Mouse (Mus musculus) olfactory bulb, adult 2 months (tissue): Measurements from ENCODE around the gene Pik3r5. TPM values are rescaled to one million over a fixed set of nuclear protein-coding genes. Genes with fewer than 3 reads are reported as not detected.
A peak's percentile ranks its signal among the peaks of the same experiment; 100 is the strongest.

Experiments
- H3K27ac ChIP-seq: fragments of 200-500 bp; 2 replicates; pipeline ENCODE4 v1.5.1; 2012; ENCODE audit warnings: low read depth, low read length; ENCODE audit not compliant: insufficient read depth
- H3K4me1 ChIP-seq: fragments of 200-500 bp; 2 replicates; pipeline ENCODE4 v1.6.1; 2012; ENCODE audit warnings: low read length; ENCODE audit not compliant: control insufficient read depth, insufficient read depth
- H3K4me3 ChIP-seq: fragments of 200-500 bp; 2 replicates; pipeline ENCODE4 v1.5.1; 2012; ENCODE audit warnings: mild to moderate bottlenecking, low read depth, low read length, moderate library complexity; ENCODE audit not compliant: insufficient read depth
- CTCF ChIP-seq: fragments of 200-500 bp; IDR thresholded peaks from 2 replicates; pipeline ENCODE4 v1.5.1; 2012; ENCODE audit warnings: low read depth, mild to moderate bottlenecking, low read length, moderate library complexity; ENCODE audit not compliant: insufficient read depth
- POLR2A ChIP-seq: fragments of 200-500 bp; IDR thresholded peaks from 2 replicates; pipeline ENCODE4 v1.6.1; 2012; ENCODE audit warnings: mild to moderate bottlenecking, low read depth, low read length, moderate library complexity; ENCODE audit not compliant: insufficient read depth
- WGBS: fragments of 180-500 bp; shearing (Covaris S2); methylation state at CpG from one replicate; pipeline ENCODE4 v1.1.7; 2018; 5-methylcytosine and 5-hydroxymethylcytosine counted together
- polyA plus RNA-seq: library from polyadenylated mRNA; stranded (reverse); fragments of >200 nt; gene quantifications from 2 replicates; pipeline ENCODE4 v1.2.4, GENCODE M21; 2012; ENCODE audit warnings: low replicate concordance; ENCODE audit not compliant: missing spikeins, insufficient read depth, insufficient read length

Pik3r5 gene
- polyA plus RNA-seq, 1 experiment, result not detected

- 51% methylated on average over 3 of the region's 3 CpGs for WGBS
- Histone ChIP-seq H3K4me1 (no peaks in the 10 kb centered on the region), H3K27ac (no peak overlapping the region), H3K4me3 (no peak overlapping the region)
- TF ChIP-seq CTCF (no peak), POLR2A (no peak)
Observed at GRCm38 (mm10) chr11:68513969-68514368, 82.0 kb downstream of the Pik3r5 start.

GRCm38 (mm10) chr11:68519362-68519761 lies 87.4 kb downstream of the Pik3r5 start:
- Histone ChIP-seq H3K4me3 (no peak overlapping the region), H3K4me1 (no peaks in the 10 kb centered on the region), H3K27ac (no peak overlapping the region)
- no peak for TF ChIP-seq POLR2A
- no peak for TF ChIP-seq CTCF
- WGBS, result 91% methylated on average over 4 of the region's 4 CpGs

- Histone ChIP-seq H3K4me1 (no peaks in the 10 kb centered on the region), H3K4me3 (no peak overlapping the region), H3K27ac (no peak overlapping the region)
- TF ChIP-seq CTCF, result no peak
- no peak for TF ChIP-seq POLR2A
- 92% methylated on average over 5 of the region's 5 CpGs for WGBS
Observed at GRCm38 (mm10) chr11:68519815-68520214, 87.9 kb downstream of the Pik3r5 start.

- H3K4me3 ChIP-seq, result no peak overlapping the region
- no peak for TF ChIP-seq CTCF
- TF ChIP-seq POLR2A, result no peak
- H3K4me1 ChIP-seq, result no peaks in the 10 kb centered on the region
- H3K27ac ChIP-seq, result no peak overlapping the region
- WGBS, result 90% methylated on average over 2 of the region's 2 CpGs
Observed at GRCm38 (mm10) chr11:68520439-68520838, 88.5 kb downstream of the Pik3r5 start.

GRCm38 (mm10) chr11:68521352-68521751 lies 89.4 kb downstream of the Pik3r5 start:
- no peak overlapping the region for H3K4me3 ChIP-seq
- TF ChIP-seq POLR2A, result no peak
- TF ChIP-seq CTCF, result no peak
- 82% methylated on average over 5 of the region's 5 CpGs for WGBS

GRCm38 (mm10) chr11:68526441-68526840 lies 94.5 kb downstream of the Pik3r5 start:
- no peak overlapping the region for H3K27ac ChIP-seq
- H3K4me3 ChIP-seq, result no peak overlapping the region
- TF ChIP-seq CTCF (no peak), POLR2A (no peak)
- WGBS, result 66% methylated on average over 4 of the region's 4 CpGs
- H3K4me1 ChIP-seq, result peaks cover 4% of the 10 kb centered on the region; the same call in 1 of the 2 replicates

More at GRCm38 (mm10) chr11:68521352-68521751, 89.4 kb downstream of the Pik3r5 start:
- peaks cover 4% of the 10 kb centered on the region; the same call in 1 of the 2 replicates for H3K4me1 ChIP-seq
- H3K27ac ChIP-seq, result no peak overlapping the region

- H3K4me1 ChIP-seq, result peaks cover 1% of the 10 kb centered on the region; the same call in 1 of the 2 replicates
- H3K27ac ChIP-seq, result no peak overlapping the region
- WGBS, result 31% methylated on average over 16 of the region's 16 CpGs
- TF ChIP-seq CTCF (peak; percentile 45; the same call in 1 of the 2 replicates), POLR2A (no peak)
- no peak overlapping the region for H3K4me3 ChIP-seq
Observed at GRCm38 (mm10) chr11:68531066-68531806, 99.3 kb downstream of the Pik3r5 start.

- 84% methylated on average over 11 of the region's 11 CpGs for WGBS
- TF ChIP-seq POLR2A (no peak), CTCF (no peak)
- H3K4me1 ChIP-seq, result no peaks in the 10 kb centered on the region
- no peak overlapping the region for H3K4me3 ChIP-seq
- H3K27ac ChIP-seq, result no peak overlapping the region
Observed at GRCm38 (mm10) chr11:68531941-68532535, 100.1 kb downstream of the Pik3r5 start.

- TF ChIP-seq CTCF (no peak), POLR2A (no peak)
- WGBS, result 77% methylated on average over 5 of the region's 5 CpGs
Observed at GRCm38 (mm10) chr11:68532773-68533172, 100.9 kb downstream of the Pik3r5 start.

More at GRCm38 (mm10) chr11:68532773-68533172, 100.9 kb downstream of the Pik3r5 start:
- no peak overlapping the region for H3K4me3 ChIP-seq
- no peaks in the 10 kb centered on the region for H3K4me1 ChIP-seq
- no peak overlapping the region for H3K27ac ChIP-seq
